Mouse (Mus musculus) G1E (cell line): Measurements from ENCODE around the gene Tnfrsf21.

Experiments
- CTCF ChIP-seq: IDR thresholded peaks from 2 replicates; pipeline ENCODE4 v1.5.1; 2012; ENCODE audit warnings: low read depth, low read length, inconsistent platforms, mixed read lengths
- GATA1 ChIP-seq: IDR thresholded peaks from 2 replicates; pipeline ENCODE4 v1.6.1; 2012; ENCODE audit warnings: borderline replicate concordance, low read length, inconsistent platforms, mixed read lengths
- GATA2 ChIP-seq: IDR thresholded peaks from 2 replicates; pipeline ENCODE4 v1.6.1; 2012; ENCODE audit warnings: low read depth, low read length, inconsistent platforms, borderline replicate concordance
- POLR2AphosphoS5 ChIP-seq: IDR thresholded peaks from 2 replicates; pipeline ENCODE4 v1.6.1; 2012; ENCODE audit warnings: low read depth, low read length, inconsistent platforms; ENCODE audit not compliant: insufficient replicate concordance
- TAL1 ChIP-seq: conservative IDR thresholded peaks from 2 replicates; pipeline ENCODE4 v1.6.1; 2012; ENCODE audit warnings: low read depth, low read length, inconsistent platforms, mixed read lengths

GRCm38 (mm10) chr17:43035386-43035785, 19.0 kb downstream of the Tnfrsf21 start:
- TF ChIP-seq CTCF, result no peak
- no peak for TF ChIP-seq GATA1
- TF ChIP-seq TAL1, result no peak
- no peak for TF ChIP-seq GATA2
- no peak for TF ChIP-seq POLR2AphosphoS5
